Mouse (Mus musculus): ENCODE measurements at regions not wholly inside any gene's neighbourhood (a gene's known extent, or its start where the extent isn't known, plus 50 kb on each side); places are given as distances from the start of the nearest gene placed in this dataset.

DNA sequence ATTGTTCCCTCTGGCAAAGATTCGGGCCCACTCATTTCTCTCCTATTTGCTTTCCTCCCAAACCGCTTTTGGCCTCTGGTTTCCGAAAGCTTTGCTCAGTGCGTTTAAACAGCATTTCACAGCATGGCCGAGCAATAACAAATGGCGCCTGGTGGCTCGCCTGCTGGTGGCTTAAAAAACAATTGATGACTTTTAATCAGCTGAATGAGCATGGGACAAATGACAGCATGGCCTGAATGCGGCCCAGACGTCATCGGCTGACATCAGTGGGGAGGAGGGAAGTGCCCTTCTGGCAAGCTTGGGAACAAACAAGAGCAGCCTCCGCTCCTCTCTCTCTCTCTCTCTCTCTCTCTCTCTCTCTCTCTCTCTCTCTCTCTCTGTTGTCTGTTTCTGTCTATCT is 362.3 kb downstream of the Bcor start:
- DNase-seq (ENCODE audit: low spot score) = peak; percentile 71

DNA sequence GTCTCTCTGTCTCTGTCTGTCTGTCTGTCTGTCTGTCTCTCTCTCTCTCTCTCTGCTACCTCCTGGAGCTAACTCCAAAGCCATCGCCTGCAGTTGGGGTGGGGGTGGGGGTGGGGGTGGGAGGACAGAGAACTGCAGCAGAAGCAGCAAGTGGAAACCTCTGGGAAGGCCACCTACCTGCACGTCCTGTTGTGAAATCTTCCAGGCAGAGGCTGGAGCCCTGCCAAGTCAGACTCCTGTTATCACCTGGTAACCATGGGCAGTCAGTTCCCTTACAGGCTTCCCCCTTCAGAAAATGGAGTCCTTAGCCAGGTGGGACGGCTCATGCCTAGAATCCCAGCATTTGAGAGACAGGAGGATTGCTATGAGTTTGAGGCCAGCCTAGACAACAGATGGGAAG is 361.8 kb downstream of the Bcor start:
- no peak for DNase-seq (ENCODE audit: low spot score)

DNA sequence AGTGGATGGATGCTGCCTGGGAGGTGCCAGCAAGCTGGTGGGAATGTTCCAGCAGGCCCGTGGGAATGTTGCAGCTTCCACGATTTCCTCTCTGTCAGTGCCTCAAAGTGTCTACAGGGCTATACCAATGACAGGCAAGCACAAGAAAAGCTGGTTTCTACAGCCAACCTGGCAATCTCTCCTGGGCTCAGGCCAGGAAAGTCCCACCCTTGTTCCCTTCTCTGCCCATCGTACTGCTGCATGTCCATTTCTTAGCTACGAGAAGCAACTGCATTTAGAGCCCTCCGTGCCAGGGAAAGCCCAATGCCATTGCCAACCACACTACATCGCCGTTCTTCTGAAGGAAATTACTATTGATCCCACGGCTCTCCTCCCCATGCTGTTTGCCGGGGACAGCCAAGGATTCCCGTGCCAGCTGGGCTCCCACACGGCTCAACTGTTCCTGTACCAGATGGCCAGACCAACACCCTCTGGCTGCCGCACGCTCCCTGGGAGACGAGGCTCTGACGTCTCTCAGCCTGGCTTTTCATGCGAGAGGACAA is 359.7 kb downstream of the Bcor start:
- DNase-seq (ENCODE audit: low spot score) = peak; percentile 47

DNA sequence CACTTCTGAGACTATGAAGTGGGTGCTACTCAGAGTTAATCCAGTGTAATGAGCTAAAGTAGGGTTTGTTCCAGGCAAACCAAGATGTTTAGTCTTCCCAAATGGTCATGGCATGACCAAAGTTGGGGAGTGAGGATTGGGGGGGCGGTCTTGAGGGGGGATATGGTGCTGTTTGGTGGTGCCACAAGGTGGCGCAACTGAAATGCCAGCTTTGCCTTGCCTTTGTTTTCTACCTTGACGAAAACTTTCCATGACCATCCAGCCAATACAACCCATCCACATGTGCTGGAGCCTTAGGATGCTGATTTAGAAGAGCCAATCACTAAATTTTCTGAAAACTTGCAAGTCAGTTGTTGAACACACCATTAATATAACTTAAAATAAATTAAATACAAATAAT is 358.9 kb downstream of the Bcor start:
- DNase-seq (ENCODE audit: low spot score) = no peak

DNA sequence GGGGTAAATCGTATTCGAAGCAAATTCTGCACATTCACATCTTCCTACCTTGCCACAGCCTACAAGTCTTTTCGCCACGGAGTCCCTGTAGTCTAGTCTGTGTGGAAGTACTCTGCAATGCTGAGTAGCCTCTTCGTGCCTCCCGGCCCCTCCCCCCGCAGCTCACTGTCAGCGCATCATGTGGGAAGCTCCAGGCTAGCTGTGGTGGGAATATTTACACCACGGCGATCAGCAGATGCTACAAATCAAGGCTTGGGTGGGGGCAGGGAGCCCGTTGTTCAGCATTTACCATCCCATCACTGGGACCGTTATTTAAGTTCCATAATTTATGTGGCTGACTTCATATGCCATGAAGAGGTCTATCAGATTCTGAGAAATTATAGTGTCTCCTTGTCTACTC is 358.5 kb downstream of the Bcor start:
- no peak for DNase-seq (ENCODE audit: low spot score)

DNA sequence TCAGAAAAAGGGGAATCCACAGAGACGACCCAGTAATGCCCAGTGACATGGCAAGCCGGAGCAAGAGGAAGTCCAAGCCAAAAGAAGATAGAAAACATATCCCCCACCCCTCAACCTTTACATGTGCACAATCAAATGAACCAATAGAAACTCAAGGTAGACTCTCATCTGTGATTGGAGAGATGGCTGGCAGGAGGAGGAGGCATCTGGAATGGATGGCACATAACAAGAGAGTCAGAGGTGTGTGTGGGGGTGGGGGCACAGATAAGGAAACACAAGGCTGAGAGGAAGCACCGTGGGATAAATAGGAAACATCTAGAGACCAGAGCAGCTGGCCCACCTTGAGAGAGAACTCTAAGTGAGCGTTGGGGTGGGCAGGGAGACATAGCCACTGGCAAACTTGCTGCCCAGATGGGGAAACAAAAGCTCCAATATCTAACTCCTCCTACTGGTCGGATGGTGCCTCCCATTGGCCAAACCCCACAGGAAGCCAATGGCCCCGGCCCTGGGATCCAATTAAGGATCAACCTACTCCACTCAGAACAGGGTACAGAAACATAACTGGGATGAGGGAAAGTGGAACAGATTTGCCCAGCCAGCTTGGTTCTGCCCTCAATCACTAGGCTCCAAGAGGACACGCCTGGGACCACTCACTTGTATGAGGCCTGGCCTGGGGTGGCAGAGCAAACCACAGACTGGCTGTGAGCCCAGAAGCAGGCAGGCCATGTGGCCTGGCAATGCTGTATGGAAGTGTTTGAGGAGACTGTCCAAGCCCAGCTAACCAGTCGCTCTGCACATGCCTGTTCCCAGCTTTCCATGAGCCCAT is 357.9 kb downstream of the Bcor start:
- no peak for DNase-seq (ENCODE audit: low spot score)

DNA sequence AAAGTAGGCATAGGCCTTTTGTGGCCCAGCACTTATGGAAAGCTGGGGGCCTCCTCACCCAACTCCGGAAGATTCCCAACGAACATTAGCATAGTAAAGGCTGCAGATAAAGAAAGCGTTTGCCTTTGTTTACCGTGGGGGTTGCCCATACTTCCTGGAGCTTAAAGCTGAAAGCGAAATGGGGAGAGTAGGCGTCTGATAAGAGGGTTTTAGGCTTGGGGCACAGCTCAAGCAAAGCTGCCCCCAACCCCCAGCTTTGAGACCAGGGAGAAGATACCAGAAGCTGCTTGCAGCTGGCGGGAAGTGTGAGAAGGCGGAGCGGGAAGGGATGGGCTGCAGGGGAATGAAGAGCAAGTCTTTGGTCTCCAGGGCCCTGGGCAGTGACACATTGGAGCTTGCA is 356.9 kb downstream of the Bcor start:
- no peak for DNase-seq (ENCODE audit: low spot score)

DNA sequence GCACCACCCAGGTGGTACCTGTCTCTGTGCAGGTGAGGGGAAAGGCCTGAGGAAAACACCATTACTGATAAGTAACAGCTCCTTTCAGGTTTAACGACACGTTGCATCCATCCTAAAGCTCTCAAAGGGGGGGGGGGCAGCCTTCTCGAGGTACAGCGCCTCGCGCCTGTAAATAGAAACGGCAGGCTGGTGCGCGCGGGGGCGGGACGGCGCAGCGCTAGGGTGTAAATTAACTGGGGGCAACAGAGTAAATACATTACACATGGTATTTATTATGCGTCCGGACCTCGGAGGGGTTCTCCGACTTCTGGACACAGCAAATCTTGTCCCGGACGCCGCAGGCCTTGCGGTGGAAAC is 353.3 kb downstream of the Bcor start:
- no peak for DNase-seq (ENCODE audit: low spot score)

DNA sequence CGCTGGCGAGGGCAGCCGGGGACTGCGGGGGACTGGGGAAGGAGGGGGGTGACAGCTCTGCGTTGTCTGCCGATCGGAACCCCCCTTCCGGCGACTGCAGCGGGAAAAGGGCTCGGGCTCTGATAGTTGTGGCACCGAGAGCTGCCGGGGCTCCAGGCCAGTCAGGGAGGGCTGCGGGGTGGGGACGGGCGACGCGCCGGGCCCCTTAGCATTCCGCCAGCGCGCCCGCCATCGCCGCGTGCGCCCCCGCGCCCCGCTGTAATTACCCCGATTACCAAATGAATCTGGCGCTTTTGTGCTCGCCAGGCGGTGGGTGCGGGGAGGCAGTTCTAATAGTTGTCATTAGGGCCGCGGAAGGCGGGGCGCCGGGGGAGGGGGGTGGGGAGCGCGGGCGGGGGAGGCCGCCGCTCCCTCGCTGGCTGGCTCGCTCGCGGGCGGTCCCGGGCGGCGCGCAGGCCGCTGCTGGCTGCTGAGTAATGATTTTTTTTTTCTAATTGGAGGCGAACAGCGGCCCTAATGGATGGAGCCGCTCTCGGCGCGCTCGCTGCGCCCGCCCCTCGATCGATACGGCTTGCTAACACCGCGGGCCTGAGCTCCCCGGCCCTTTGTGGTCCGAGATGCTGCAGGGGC is 352.8 kb downstream of the Bcor start:
- peak; percentile 64 for DNase-seq (ENCODE audit: low spot score)

DNA sequence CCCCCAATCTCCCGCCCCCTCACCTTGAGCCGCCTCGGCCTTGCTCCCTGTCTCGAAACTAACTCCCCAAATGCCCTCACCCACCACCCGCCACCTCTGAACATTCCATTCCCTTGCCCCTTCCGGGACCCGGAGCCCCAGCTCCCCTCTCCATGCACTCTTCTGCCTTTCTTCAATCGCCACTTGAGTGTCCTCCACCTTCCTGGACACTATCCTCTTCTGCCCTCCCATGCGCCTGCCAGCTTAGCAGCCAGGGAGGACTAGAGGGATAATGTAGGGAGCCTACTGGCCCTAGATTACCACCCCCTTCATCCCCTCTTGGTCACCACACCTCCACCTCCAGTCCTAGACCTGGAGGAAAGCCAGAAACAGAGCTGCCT is 352.3 kb downstream of the Bcor start:
- DNase-seq (ENCODE audit: low spot score) = no peak

DNA sequence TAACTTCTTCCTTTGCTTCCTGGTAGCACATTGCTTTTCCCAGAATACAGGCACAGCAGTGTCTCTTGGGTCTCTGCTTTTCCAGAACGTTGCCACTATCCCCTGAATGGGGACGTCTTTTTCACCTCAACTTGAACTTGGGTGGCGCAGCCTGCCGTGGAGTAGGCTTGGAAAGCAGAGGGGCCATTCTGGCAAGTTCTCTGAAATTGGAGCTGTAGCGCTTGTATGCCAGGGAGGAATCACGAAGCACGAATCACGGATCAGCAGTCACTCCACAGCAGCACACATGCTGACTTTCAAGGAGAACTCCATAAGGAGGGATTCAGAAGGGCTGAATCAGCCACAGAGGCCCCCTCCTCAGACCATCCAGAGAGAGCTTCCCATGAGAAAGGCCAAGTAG is 351.2 kb downstream of the Bcor start:
- no peak for DNase-seq (ENCODE audit: low spot score)

DNA sequence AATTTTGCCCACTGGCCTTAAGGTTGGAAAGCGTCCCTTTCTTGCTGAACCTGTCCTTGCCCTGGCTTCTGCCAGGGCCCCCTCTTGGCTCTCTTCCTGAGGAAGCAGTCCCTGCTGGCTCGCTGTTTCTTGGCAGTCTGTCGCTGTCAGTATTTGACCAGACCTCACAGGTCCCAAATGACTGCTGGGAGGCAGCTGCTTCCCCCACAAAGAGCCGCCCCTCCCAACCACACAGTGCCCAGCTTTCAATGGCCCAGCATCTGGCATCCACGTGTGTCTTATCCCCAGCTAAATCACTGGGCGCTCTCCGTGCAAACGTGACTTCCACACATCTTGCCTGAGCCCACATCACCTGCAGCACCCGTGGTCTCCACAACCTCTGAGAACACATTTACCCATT is 345.3 kb downstream of the Bcor start:
- no peak for DNase-seq (ENCODE audit: low spot score)

DNA sequence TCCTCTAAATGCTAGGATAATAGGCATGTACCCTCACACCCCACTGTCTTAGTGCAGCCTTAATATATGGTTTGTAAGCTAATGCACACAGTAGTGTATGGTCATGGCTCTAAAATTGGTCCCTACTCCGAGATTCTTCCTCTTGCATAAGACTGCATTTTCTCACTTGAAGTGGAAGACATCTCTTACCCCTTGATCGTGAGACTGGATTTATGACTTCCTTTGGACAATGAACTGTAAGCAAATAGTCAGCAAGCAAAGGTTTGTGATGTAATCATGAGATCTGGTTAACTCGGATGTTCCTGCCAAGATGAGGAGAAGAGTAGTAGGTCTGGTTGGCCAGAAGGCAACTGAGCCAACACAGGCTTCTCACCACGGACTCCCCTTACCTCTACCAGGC is 344.3 kb downstream of the Bcor start:
- no peak for DNase-seq (ENCODE audit: low spot score)

DNA sequence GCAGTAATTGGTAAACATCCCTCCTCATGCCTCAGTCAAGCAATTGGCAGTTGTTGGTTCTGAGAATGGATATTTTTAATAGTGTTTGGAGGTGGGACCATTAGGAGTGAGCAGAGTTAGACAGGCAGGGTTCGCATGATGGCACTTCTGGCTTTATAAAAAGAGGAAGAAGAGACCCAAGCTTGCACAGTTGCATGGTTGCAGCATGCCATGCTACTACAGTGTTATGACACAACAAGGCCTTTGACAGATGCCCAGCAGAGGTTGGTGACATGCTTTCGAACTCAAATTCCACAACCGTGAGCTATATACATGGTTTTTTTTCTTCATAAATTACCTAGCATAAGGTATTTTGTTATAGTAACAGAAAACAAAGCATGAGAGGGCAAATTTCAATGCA is 341.5 kb downstream of the Bcor start:
- no peak for DNase-seq (ENCODE audit: low spot score)

DNA sequence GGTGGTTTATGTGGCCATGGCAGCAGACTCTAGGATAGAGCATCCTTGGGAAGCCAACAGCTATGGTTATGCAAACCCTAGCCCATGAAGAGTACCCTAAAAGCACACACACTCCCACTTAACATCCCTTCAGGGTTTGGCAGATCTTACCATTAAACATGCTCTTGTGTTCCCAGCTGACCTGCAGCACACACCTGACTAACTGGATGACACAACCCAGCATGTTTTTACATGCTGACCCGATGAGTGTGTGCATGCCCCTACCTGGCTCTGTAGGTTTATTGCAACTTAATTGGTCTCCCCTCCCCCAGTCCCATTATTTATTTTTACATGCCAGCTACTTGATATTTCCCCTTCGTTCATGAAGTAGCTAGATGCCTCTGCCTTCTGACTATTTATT is 339.0 kb downstream of the Bcor start:
- DNase-seq (ENCODE audit: low spot score) = no peak

DNA sequence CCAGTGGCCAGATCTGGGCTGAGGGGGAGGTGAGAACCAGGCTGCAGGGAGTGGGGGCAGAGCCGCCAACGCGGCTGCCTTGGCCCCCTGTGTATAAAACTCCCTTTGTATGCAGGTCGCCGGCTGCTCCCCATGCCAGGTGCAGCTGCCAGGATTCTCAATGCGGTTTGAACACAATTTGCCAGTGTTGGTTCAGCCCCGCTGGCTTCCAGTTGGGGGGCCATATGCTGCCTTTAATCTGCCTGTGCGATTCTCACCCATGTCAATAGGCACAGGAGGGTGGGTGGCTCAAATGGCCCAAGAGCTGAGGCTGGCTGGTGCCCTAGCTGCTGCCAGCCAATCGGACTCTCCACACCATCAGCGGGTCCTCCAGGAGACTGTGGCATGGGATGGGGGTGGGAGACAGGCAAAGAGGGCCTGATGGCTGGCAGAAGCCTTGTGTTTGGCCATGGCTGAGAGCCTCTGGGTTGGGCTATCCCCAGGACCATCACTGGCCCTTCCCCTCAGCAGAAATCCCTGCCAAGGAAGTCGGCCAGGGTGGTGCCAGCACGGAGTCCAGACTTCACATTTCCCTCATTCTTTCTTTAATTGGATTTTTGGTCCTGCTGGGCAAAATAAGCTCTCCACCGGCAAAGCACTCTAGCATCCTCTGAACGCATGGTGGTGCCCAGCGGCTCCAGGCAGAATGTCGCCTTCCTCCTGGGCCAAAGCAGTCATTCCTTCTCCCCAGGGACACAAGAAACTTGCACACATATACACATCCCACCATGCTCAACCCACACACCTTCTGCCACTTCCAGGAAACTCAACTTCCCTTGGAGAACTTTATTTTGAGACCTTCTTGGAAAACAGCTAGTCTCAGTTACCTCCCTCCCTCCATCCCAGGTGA is 338.0 kb downstream of the Bcor start:
- no peak for DNase-seq (ENCODE audit: low spot score)

DNA sequence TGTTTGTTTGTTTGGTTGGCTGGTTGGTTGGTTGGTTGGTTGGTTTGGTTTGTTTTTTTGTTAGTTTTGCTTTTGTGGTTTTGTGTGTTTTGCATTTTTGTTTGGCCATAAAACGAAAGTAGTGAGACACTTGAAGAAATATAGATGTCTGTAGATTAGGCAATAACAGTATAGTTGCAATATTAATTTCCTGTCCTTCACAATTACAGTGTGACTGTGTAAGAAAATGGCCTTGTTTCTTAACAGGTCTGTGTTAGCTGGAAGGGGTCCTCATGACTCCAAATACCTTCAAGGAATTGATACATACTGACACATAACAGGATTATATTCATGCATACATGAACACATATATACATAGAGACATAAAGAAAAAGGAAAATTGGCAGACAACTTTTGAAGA is 334.2 kb downstream of the Bcor start:
- no peak for DNase-seq (ENCODE audit: low spot score)

DNA sequence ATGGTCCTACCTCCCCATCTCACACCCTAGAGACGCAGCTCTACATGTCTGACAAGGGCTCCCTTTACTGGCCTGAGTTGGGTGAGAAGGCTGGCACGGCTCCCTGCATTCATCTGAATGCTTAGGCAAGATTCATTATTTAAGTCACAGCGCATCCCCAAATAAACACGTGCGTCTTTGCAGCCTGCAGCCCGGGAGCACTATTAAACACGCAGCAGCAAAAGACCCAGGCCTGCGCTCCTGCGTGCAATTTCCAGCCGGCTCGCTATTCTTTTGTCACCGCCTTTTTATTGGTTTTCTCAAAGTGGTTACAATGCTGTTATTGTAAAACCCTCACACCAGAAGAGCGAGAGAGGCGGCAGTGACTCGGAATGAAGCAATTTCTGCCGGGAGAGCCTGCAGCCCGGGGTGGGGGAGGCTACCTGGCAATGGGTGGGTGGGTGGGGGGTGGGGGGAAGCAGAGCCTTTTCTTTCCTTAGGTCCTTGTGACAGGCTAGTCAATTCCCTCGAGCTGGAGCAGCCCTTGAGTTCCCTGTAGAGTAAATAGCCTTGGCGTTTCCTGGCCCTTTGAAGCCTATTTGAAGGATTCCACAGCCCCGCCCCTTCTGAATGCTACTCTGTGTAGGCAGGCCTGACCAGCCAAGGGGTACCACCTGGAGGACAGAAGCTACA is 333.3 kb downstream of the Bcor start:
- no peak for DNase-seq (ENCODE audit: low spot score)

DNA sequence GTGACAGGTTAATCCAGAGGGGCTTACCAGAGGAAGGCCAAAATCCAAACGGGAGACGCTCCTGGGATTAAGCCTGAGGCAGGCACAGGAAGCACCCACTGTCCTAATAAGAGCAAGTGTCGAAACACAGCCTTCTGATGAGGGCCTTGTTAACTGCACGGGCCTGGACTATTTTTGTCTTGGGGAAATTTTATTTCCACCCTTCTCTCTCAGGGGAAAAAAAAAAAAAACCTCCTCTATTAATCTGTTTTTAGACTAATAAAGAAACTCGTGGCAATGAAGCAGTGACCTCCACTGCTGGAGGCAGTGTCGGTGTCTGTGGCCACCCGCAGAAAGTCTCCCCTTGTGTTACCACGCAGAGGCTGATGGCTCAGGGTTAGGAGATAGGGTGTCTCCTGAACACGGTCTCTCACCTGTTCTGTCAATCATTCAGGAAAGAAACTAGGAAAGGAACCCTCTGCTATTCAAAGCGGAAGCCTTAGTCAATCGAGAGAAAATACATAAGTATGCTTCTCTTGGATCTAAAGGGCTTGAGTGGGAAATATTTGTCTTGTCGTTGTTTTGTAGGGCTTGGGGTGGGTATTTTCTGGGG is 330.6 kb downstream of the Bcor start:
- DNase-seq (ENCODE audit: low spot score) = no peak

DNA sequence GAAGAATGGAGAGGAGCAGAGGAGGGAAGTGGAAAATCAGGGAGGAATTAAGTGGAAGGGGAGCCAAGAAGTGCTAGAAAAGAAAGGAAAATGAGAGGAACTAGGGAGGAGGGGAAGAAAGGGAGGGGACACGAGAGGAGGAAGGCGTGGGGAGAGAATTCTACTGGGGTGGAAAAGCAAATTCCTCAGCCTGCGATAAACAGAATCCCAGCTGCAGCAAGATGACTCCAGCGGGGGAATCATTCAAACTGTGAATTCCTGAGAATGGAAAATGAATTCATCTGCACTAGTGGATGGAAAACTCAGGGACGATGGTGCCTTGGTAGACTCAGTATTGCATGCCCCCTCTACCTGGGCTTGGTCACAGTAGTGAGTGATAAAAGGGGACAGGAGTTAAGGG is 322.6 kb downstream of the Bcor start:
- DNase-seq (ENCODE audit: low spot score) = no peak

DNA sequence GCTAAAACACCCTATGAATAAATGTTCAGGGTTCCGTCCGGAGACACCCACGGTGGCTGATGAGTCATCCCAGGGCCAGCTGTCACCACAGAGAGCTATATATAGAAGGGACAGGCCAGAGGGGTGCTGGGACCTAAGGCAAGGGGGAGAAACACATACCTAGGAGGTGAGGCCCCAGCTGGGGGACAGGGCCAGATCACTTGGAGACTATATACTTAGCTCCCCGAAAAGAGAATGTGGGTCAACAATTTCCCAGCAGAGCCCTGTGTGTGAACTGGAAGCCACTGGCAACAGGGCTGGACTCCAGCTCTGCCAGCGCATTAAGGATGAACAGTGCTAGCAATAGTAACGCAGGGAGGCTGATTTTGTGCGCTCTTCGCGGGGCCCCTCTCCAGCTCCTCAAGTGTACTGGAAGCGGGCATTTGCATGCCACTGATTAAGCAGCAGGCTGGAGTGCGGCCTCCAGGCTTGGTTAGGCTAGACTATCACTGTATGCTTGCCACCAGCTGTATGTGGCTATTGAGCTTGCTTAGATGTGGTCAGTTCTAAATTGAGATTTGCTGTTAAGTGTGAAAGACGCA is 320.4 kb downstream of the Bcor start:
- no peak for DNase-seq (ENCODE audit: low spot score)
